Mouse (Mus musculus) spleen, postnatal 36 days (tissue): Measurements from ENCODE around the gene D10Jhu81e.
"Not testable (repeated sequence)": the region's sequence is repeated elsewhere in the genome, so short reads cannot be mapped to it uniquely, and the experiment has no call there.

Experiments used
- DNase-seq, 2 experiments: peaks; one replicate each; pipeline ENCODE4 v3.0.0; 2022; ENCODE audit warnings: low spot score in 2 of 2, mixed read lengths in 1 of 2

D10Jhu81e gene

DNA sequence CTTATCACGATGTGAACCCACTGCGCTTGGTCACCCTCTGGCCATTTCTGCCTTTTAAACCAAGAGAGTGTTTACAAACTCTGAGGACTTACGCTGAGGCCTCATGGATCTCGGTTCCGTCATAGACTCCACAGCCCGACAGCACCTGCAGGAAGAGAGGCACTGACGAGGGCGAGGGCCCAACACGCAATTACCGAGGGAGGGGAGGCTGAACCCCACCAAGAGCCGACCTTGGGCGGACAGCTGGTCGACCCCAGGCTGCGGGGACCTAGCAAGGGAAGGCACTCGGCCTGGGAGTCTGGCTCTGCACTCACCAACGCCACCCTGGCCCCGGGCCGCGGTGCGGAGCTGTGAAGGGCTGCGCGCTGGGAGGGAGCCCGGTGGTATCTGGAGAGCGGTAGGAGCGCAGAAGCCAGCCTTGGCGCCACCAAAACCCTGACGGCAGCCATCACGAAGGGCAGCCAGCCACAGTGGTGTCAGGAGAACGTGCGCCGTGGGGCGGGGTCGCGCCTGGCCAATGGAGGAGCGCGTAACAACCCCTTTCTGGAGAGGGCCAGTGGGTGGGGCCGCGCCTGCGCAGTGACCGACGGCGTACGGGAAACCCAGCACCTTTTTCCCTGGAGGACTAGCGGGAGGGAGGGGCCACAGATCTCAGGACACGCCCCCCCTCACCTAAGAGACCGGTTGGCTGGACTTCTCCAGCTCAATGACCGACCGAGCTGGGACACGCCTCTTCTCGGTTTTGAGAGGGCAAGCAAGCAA is at the start of gene D10Jhu81e:
D10Jhu81e (minus strand) TSS at position 502 of the 762 bp plus-strand sequence.
- DNase-seq, result peak; percentile 100

- no peak for DNase-seq
These were observed 49.0 kb upstream of the D10Jhu81e start for GRCm38 (mm10) chr10:78218576-78218975.

DNA sequence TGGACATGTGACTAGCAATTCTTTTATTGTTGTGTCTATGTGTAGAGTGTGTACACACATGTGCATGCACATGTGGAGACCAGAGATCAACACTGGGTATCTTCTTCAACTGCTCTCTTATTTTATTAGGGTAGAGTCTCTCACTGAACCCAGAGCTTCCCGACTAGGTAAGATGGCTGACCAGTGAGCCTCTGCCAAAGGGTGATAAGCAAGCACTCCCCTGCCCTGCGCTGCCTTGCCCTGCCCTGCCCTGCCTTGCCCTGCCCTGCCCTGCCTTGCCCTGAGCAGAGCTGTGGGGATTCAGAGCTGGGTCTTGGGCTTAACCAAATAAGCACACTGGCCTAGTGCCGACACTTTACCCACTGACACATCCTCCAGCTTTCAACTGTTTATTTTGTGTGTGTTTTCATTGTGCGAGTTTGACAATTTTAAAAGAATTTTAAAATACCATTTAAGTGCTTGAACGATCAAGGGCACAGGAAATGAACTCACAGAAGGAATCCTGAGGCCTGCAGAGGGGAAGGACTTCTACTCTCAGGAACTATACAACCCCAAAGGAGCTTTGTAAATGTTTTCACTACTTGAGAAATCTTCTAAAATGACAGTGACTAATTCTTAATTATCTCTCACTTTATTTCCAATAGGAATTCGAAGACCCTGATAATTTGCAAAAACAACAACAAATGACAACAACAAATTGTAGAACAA is 46.9 kb upstream of the D10Jhu81e start:
- peak; percentile 43 to 61 for DNase-seq

DNA sequence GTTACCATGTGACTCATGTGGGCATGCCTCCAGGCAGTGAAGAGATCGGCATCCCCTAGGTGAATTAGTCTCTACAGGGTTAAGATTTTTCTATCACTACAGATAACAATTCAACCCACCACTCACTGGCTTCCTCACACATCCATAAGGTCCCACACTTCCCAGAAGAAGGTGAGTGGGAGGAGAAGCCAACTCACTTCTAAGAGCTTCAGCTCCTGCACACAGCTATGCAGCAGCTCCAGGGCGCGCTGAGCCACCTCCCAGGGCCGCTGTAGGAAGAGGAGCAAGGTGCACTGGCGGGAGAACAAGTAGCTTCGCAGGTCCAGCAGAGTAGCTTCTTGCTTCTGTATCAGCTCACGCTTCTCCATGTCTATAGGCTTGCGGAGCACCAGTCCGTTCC is 44.8 kb upstream of the D10Jhu81e start:
- no peak for DNase-seq

DNA sequence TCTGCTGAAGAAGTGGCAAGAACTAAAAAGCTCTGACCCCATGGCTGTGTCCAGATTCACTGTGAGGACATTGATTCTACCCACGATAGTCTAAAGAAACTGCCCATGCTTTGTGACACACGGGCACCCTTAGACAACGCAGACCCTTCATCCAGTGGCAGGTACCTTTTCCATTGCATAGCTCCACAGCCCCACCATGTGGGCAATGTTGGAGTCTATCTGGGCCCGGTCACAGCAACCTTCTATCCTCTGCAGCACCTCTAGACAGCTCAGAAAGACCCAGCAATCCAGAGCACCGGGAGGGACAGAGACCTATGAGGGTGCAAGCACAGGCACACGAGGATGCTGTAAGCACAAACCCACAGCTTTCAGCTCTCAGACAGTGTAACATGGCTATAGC is 41.7 kb upstream of the D10Jhu81e start:
- no peak for DNase-seq

- no peak for DNase-seq
These were observed 31.6 kb upstream of the D10Jhu81e start for GRCm38 (mm10) chr10:78201182-78201581.

- no peak for DNase-seq
These were observed 23.4 kb upstream of the D10Jhu81e start for GRCm38 (mm10) chr10:78192933-78193332.

DNA sequence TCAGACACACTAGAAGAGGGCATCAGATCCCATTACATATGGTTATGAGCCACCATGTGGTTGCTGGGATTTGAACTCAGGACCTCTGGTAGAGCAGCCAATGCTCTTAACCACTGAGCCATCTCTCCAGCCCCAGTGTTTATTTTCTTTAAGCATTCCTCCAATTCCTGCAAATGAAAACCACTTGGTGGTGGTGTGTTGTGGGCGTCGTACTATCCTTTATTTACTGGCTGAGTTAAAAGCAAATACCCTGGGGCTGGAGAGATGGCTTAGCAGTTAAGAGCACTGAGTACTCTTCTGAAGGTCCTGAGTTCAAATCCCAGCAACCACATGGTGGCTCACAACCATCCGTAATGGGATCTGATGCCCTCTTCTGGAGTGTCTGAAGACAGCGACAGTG is 16.5 kb upstream of the D10Jhu81e start:
- not testable (repeated sequence) for DNase-seq

- DNase-seq, result no peak
These were observed 15.8 kb upstream of the D10Jhu81e start for GRCm38 (mm10) chr10:78185381-78185725.

DNA sequence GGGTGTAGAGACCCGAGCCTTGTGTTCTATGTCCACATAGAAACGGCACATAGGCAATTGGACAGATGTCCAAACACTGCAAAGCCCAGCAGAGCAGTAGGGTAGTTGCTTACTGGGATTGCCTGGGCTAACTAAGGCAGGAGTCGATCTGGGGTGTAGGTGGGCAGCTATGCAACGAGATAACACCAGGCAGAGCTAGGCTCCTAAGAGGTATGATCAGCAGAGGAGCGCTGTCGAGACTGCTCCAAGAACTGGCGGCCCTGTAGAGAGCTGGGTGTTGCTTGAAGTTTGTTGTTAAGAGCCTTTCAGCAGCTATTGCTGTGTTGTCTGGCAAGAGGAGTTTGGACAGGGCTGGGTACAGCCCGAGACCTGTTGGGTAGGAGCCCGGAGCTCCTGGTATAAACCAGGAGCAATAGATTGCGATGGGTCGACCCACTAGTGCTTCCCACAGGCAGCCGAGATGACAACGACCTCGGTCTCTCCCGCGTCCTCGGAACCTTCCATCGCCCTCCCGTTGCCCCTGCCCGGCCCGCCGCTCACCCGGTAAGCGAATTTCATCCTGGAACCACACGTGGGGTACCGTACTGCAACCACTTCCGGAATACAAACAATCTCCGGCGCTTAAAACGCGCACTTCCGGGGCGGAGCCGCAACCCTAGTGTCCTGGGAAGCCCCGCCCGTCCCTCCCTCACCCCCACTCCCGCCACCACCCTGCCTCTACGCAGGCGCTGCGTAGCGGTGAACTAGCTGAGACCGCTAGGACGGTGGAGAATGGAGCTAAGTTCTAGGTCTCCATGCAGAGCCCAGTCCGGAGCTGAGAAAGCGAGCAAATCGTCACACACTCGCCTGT is 15.2 kb upstream of the D10Jhu81e start, which contains the start of gene Pwp2:
Pwp2 (minus strand) TSS at position 619 of the 850 bp plus-strand sequence.
- peak; percentile 87 to 90 for DNase-seq

GRCm38 (mm10) chr10:78183577-78183976 is 14.0 kb upstream of the D10Jhu81e start:
- no peak for DNase-seq

- no peak for DNase-seq
These were observed 12.7 kb upstream of the D10Jhu81e start for GRCm38 (mm10) chr10:78182321-78182720.

- DNase-seq, result no peak
These were observed 4.9 kb upstream of the D10Jhu81e start for GRCm38 (mm10) chr10:78174474-78174873.

- no peak for DNase-seq
These were observed 2.0 kb upstream of the D10Jhu81e start for GRCm38 (mm10) chr10:78171581-78171980.

DNA sequence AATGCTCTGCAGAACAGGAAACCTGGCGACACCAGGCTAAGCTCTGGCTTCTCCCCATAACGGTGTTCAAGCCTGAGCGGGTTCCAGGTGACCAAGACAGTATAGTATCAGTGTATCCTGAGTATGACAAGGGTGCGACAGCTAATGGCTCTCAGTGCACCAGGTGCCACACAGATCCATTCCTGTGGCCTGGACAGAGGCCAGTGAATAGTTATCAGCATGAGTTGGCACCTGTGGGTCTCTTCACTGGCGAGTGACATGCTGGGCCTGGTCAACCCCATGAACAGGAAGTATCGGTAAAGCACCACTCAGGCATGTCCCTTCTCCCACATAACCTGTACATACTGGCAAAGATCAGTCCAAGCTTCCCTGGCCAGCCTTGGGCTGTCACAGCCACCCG is 1.5 kb upstream of the D10Jhu81e start:
- DNase-seq, result no peak

GRCm38 (mm10) chr10:78170445-78170844 is 863 bp upstream of the D10Jhu81e start:
- no peak for DNase-seq

- DNase-seq, result no peak
These were observed 790 bp downstream of the D10Jhu81e start for GRCm38 (mm10) chr10:78168792-78169191.

GRCm38 (mm10) chr10:78167775-78168174 is 1.8 kb downstream of the D10Jhu81e start:
- DNase-seq, result no peak

GRCm38 (mm10) chr10:78167333-78167732 is 2.2 kb downstream of the D10Jhu81e start:
- no peak for DNase-seq

DNA sequence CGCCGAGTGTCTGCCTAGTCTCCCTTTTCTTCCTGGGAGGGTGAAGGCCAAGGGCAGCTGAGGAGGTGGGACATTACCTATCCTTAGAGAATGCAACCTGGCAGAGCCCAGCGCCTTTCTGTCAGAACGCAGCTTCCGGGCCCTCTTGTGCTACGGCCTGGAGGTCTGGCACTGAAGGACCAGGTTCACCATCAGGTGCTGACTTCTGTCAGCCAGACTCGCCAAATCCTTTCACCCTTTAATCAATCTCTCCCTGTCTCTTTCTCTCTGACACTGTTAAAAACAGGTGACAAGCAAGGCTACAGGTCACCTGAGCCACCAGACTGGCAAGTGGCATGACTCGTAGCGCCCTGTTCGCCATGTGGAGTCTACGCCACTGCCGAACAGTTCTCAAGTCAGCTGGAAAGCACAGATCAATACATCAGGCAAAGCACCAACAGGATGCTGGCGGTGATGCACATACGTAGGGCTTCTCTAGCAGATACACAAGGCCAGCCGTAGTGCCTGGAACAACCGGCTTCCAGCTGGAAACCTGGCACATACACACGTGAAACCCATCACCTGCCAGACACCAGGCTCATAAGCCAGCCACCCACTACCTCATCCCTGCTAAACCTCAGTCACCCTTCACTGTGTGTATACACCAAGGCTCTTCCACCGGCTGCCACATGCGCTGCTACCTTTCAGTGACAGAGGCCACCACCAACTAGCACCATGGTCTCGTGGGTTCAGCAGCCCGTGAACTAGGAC is 4.2 kb downstream of the D10Jhu81e start:
- DNase-seq, result no peak

GRCm38 (mm10) chr10:78164786-78165185 is 4.8 kb downstream of the D10Jhu81e start:
- DNase-seq, result no peak
